Mouse (Mus musculus): ENCODE data around the gene Ppp2r1b. TPM values are rescaled to one million over a fixed set of nuclear protein-coding genes. Genes with fewer than 3 reads are reported as not detected.

The Ppp2r1b gene
- polyA plus RNA-seq, 1 experiment from 2014 or later: 85.2 TPM

DNA sequence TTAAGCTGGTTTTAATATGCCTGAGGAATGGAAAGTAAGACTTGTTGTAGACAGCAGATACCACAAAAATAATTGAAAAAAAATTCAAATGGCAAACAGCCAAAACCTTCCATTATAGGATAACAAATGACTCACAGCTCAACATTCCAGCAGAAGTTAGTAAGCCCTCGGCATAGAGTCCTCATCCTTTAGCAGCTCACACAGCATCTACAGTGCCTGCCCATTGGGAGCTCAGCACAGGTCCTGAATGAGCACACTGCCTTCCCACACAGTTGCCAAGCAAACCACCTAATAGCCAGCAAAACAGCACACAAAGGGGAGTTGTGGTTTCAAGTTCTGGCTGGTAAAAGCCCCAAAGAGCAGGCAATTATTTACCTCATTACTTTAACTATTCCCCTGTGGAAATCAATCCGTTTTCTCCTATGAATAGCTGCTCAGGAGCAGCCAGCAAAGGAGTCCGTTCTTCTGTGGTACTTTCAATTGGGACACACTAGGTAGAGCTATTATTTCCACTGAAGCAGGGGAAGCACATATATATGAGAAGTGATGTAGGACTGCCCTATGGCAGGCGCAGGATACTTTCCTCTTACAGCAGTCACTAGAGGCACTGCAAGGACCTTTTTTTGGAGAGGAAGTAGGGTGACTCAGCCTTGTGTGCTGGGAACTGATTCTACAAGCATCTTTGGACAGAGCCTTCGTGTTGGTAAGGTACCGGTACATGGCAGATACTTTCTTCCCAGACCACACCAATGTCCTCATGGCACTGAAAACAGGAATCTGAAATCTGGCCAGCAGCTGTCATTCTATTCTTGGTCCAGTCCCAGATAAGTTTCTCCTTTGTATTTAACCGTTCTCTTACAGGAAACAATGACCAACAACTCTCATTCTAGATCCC lies 55.2 kb downstream of the Ppp2r1b start:
- no peak for ATAC-seq (ENCODE audit: low FRiP score, low read depth)
- peaks cover 16% of the 10 kb centered on the region for H3K36me3 ChIP-seq
- H3K4me1 ChIP-seq: no peaks in the 10 kb centered on the region
- no peak overlapping the region for H3K27ac ChIP-seq
- H3K9me3 ChIP-seq: no peaks in the 10 kb centered on the region
- H3K27me3 ChIP-seq (replicated peaks): no peaks in the 10 kb centered on the region
- no peak overlapping the region for H3K9ac ChIP-seq
- H3K4me2 ChIP-seq (replicated peaks): no peak overlapping the region
- no peak overlapping the region for H3K4me3 ChIP-seq
- WGBS: 74% methylated on average over 7 of the region's 7 CpGs

DNA sequence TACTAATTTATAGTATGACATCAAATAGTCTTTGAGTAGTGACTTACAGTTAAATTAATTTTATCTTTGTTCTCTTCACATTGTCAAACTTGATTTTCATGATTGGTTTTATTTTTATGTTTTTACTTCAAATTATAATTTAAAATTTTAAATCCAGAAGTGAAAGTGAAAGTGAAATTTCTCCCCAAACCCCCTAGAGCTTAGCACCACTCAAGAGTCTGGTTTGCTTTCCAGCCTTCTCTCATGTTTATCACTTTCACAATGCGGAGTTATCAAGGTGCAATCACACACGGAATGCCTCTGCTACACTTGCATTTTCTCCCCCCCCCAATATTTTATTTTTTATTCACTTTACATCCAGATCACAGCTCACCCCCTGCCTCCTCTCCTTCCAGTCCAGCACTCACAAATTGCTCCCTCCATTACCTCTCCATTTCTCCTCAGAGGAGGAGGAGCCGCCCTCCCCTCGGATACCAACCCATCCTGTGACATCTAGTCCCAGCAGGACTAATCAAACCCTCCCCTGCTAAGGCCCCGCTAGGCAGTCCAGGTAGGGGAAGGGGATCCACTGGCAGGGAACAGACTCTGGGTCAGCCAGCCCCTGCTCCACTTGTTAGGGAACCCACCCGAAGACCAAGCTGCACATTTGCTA lies 59.2 kb downstream of the Ppp2r1b start:
- H3K9me3 ChIP-seq: no peaks in the 10 kb centered on the region
- no peaks in the 10 kb centered on the region for H3K36me3 ChIP-seq
- no peaks in the 10 kb centered on the region for H3K4me1 ChIP-seq
- no peak overlapping the region for H3K27ac ChIP-seq
- H3K9ac ChIP-seq: no peak overlapping the region
- 73% methylated on average over 6 of the region's 6 CpGs for WGBS
- H3K4me3 ChIP-seq: no peak overlapping the region
- H3K4me2 ChIP-seq (replicated peaks): no peak overlapping the region
- no peak for ATAC-seq (ENCODE audit: low FRiP score, low read depth)
- H3K27me3 ChIP-seq (replicated peaks): no peaks in the 10 kb centered on the region

DNA sequence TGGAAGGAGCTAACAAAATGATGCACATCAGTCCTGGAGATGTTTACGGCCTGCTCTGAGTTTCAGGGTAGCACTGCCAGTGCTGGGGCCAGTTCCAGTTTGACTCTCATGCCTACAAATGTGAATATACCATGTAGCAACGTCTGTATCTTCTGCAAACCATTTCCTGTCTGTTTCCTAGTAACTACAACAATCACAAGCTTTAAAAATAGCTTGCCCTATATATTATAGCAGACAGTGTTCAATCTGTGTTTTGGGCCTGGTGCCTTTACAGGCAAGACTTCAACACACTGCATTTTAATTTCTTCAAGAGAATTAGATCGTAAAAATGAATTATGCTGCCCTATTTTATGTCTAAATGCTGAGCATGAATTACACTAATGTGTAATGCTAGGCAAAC lies 60.2 kb downstream of the Ppp2r1b start:
- Histone ChIP-seq H3K4me3 (no peak overlapping the region), H3K4me1 (no peaks in the 10 kb centered on the region), H3K27me3 (replicated peaks) (no peaks in the 10 kb centered on the region), H3K27ac (no peak overlapping the region), H3K4me2 (replicated peaks) (no peak overlapping the region), H3K36me3 (no peaks in the 10 kb centered on the region), H3K9me3 (no peaks in the 10 kb centered on the region), H3K9ac (no peak overlapping the region)
- ATAC-seq (ENCODE audit: low FRiP score, low read depth): no peak
- 76% methylated on average over 3 of the region's 3 CpGs for whole genome bisulfite sequencing

DNA sequence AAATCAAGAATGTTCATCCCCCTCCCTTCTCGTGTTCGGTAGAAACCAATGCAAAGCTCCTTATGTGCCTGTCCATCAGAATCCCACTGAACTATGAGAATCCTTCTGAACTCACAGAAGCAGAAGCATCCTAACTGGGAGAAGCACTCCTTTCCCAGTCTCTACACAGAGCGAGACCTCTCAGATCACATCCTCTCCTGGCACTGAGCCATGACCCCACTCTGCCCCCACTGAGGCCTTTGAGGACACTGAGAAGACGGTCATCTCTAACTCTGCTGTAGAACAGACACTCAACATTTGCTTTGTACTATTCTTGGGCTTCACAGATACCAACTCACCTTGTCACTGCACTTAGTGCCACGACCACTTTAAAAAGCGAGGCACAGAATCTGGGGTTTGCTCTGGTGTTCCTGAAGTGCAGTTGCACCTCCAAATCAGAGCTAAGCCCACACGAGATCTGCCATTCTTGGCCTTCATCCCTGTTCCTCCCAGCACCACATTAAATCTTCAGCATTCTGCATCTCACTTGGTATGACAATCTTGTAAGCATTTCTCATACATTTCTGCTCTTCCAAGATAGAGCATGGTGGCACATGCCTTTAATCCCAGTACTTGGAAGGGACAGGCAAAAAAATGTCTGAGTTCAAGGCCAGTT lies 66.9 kb downstream of the Ppp2r1b start:
- ATAC-seq (ENCODE audit: low FRiP score, low read depth): no peak
- Histone ChIP-seq H3K4me3 (no peak overlapping the region), H3K9ac (no peak overlapping the region), H3K4me2 (replicated peaks) (no peak overlapping the region), H3K4me1 (no peaks in the 10 kb centered on the region), H3K27me3 (replicated peaks) (no peaks in the 10 kb centered on the region), H3K27ac (no peak overlapping the region), H3K9me3 (no peaks in the 10 kb centered on the region), H3K36me3 (no peaks in the 10 kb centered on the region)
- 91% methylated on average over 7 of the region's 7 CpGs for WGBS

DNA sequence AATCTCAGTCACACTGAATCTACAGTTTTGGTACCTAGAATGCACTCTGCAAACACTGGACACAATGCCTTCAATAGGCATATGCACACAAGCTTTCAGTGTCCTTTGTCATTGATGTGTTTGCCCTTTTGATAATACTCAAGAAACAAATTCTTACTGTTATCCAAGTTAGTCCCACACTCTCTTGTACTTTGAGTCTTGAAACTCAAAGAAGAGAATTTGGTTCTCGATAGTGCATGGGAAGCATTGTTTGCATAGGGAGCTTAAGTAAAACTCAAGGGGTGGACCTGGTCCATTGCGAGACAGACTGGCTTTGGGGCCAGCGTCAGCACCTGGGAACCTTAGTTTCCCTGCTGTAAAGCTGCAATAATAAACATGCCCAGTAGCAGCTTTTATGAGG lies 73.0 kb downstream of the Ppp2r1b start:
- ATAC-seq (ENCODE audit: low FRiP score, low read depth): no peak
- Histone ChIP-seq H3K27me3 (replicated peaks) (no peaks in the 10 kb centered on the region), H3K4me2 (replicated peaks) (no peak overlapping the region), H3K9me3 (no peaks in the 10 kb centered on the region), H3K4me1 (no peaks in the 10 kb centered on the region), H3K27ac (no peak overlapping the region), H3K9ac (no peak overlapping the region), H3K4me3 (no peak overlapping the region), H3K36me3 (no peaks in the 10 kb centered on the region)
- 64% methylated on average over 3 of the region's 3 CpGs for WGBS

DNA sequence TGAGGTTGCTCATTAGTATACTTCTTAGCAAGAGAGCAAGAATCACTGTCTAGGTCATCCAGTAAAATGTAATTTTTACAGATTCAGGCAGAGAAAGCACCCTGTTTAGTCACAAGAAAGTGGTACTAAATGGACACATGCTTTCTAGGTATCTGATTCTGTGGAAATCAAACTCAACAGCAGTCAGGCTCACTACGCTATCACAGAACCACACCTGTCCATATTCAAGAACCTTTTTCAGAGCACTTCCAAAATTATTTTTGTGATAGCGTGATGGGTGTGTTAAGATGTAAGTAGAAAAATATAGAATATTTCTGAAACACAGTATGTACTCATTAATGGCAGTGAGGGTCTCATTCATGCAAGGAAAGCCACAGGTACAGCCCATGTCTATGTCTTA lies 74.5 kb downstream of the Ppp2r1b start:
- Histone ChIP-seq H3K4me2 (replicated peaks) (no peak overlapping the region), H3K9ac (no peak overlapping the region), H3K27ac (no peak overlapping the region), H3K4me3 (no peak overlapping the region), H3K9me3 (no peaks in the 10 kb centered on the region), H3K27me3 (replicated peaks) (no peaks in the 10 kb centered on the region), H3K4me1 (no peaks in the 10 kb centered on the region), H3K36me3 (no peaks in the 10 kb centered on the region)
- no peak for ATAC-seq (ENCODE audit: low FRiP score, low read depth)
- 96% methylated on average over 2 of the region's 2 CpGs for whole genome bisulfite sequencing

DNA sequence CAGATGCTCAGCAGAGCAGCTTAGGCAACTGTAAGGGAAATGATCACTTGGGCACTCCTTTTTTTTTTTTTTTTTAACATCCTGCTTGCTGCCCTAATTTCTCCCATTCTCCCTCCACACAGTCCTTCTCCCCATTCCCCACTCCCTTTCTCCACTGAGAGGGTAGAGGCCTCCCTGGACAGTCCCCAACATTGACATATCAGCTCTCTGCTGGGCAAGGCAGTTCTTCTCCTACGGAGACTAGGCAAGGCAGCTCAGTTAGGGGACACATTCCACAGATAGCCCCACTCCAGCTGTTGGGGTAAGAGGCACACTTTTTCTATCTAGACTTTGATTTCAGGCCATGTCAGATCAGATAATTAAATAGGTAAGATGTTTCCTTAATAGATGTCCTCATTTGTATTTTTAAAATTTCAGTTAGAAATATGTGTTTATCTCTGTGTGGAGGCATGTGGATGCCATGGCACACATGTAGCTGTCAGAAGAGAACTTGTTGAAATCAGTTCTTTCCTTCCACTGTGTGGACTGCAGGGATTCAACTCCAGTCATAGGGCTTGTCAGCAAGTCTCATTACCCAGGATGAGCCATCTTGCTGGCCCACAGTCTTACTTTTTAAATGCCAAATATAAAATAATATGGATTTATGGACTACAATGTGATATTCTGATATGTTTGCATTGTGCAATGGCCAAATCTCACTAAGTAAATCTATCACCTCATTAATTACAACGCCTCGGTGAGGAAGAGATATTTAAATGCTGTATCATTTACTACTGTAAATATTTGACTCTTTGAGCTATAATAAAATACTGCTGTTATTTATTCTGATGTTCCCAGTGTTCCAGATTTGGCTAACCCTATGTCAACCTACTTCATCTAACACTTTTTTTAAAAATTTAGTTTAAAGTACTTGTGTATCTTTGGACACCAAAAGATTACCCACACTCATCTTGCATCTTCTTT lies 76.1 kb downstream of the Ppp2r1b start:
- H3K4me1 ChIP-seq: no peaks in the 10 kb centered on the region
- H3K4me3 ChIP-seq: no peak overlapping the region
- H3K27me3 ChIP-seq (replicated peaks): no peaks in the 10 kb centered on the region
- H3K9ac ChIP-seq: no peak overlapping the region
- H3K27ac ChIP-seq: no peak overlapping the region
- no peaks in the 10 kb centered on the region for H3K36me3 ChIP-seq
- H3K9me3 ChIP-seq: no peaks in the 10 kb centered on the region
- no peak overlapping the region for H3K4me2 ChIP-seq (replicated peaks)
- 89% methylated on average over 3 of the region's 3 CpGs for WGBS
- ATAC-seq (ENCODE audit: low FRiP score, low read depth): no peak

DNA sequence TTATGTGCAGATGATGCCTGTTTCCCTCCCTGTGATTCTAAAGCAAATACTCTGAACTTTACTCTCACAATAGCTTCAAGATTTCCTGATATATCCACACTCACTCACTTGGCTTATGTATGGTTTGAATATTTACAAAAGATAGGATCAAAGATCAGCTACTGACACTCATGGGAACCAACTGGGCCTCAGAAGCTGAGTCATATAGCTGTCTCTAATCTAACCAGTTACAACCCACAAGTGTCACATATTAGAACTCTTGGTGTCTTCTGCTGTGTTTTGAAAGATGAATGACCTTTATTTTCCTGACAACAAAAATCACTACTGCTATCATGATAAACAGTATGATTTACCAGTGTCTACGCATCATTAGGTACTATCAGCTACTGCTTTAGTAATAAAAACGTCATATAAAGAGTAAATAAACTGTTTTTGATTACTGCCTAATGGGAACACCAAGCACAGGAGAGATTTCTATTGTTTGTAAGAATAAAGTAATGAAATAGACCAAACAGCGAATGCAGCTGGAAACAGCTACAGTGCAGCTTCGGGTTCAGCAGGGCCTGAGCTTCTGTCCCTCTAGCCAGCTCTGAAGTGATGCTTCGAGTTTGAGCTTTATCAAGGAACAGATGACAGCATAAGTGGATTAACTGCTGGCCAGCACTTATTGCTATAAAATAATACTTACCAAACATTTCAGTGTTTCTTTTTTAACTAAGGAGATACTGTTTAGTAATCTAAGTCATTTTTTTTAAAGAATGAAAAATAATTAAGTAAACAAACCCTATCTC lies 77.5 kb downstream of the Ppp2r1b start:
- no peak for ATAC-seq (ENCODE audit: low FRiP score, low read depth)
- H3K9me3 ChIP-seq: no peaks in the 10 kb centered on the region
- no peaks in the 10 kb centered on the region for H3K36me3 ChIP-seq
- H3K4me3 ChIP-seq: no peak overlapping the region
- H3K27ac ChIP-seq: no peak overlapping the region
- no peaks in the 10 kb centered on the region for H3K27me3 ChIP-seq (replicated peaks)
- H3K4me2 ChIP-seq (replicated peaks): no peak overlapping the region
- WGBS: 76% methylated on average over 5 of the region's 5 CpGs
- H3K9ac ChIP-seq: no peak overlapping the region
- H3K4me1 ChIP-seq: no peaks in the 10 kb centered on the region

DNA sequence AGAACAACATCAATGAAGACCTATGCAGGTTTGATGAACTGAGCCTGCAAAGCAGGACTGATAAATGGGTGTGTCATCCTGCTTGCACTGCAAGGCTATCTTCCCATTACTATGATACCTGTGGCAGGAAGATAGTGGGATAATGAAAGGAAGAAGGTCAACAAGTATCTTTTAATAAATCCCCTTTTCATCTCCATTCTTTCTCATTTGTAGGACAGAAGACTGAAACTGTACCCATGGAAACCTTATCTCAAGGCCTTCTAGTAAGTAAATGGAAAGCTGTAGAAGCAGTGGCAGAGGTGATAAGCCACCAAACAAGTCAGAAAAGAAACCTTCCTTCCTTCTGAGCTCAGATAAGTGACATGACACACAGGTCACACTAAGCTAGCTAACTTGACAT lies 79.4 kb downstream of the Ppp2r1b start:
- H3K36me3 ChIP-seq: no peaks in the 10 kb centered on the region
- ATAC-seq (ENCODE audit: low FRiP score, low read depth): no peak
- no peak overlapping the region for H3K4me2 ChIP-seq (replicated peaks)
- no peaks in the 10 kb centered on the region for H3K4me1 ChIP-seq
- no peak overlapping the region for H3K9ac ChIP-seq
- no peaks in the 10 kb centered on the region for H3K27me3 ChIP-seq (replicated peaks)
- no peak overlapping the region for H3K27ac ChIP-seq
- H3K4me3 ChIP-seq: no peak overlapping the region
- no peaks in the 10 kb centered on the region for H3K9me3 ChIP-seq

DNA sequence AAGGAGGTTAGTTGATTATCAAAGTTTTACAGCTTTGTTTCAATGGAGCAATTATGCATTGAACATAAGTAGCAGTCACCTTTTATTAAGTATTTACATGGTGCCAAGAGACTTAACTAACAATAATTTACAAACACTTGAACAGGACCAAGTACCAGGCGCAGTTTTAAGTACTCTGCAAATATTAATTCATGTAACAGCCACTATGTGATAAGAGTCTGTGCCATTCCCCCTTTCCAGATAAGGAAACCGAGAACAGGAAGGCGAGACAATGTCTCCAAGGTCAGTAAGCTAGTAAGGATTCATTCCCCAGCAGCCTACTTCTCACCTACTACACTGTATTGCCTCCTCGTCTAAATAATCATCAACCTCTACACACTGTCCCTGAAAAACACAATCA lies 80.7 kb downstream of the Ppp2r1b start:
- no peak for ATAC-seq (ENCODE audit: low FRiP score, low read depth)
- Histone ChIP-seq H3K9ac (no peak overlapping the region), H3K4me3 (no peak overlapping the region), H3K9me3 (no peaks in the 10 kb centered on the region), H3K4me2 (replicated peaks) (no peak overlapping the region), H3K4me1 (no peaks in the 10 kb centered on the region), H3K27ac (no peak overlapping the region), H3K36me3 (no peaks in the 10 kb centered on the region), H3K27me3 (replicated peaks) (no peaks in the 10 kb centered on the region)
- 94% methylated on average over 4 of the region's 4 CpGs for WGBS

DNA sequence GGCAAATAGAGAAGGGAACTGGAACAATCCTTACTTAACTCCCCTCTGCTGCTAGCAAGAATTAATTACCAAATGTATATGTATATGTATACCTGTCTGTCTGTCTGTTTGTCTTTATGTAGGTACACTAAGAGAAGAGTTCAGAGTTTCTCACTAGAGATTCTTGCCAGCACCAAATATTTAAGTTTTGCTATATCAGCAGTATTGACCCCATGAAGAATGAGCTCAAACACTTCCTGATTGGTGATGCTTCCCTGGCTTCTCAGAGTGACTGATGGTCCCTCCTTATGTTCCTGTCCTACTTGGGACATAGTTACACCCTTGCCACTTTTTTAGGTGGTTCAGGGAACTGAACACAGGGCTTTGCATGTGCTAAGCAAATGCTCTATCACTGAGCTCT lies 84.9 kb downstream of the Ppp2r1b start:
- H3K27ac ChIP-seq: no peak overlapping the region
- no peak overlapping the region for H3K4me3 ChIP-seq
- no peaks in the 10 kb centered on the region for H3K9me3 ChIP-seq
- peaks cover 6% of the 10 kb centered on the region for H3K36me3 ChIP-seq
- H3K9ac ChIP-seq: no peak overlapping the region
- no peak overlapping the region for H3K4me2 ChIP-seq (replicated peaks)
- ATAC-seq (ENCODE audit: low FRiP score, low read depth): no peak
- no peaks in the 10 kb centered on the region for H3K27me3 ChIP-seq (replicated peaks)
- H3K4me1 ChIP-seq: no peaks in the 10 kb centered on the region

Measured in neural tube, embryonic 12.5 days (tissue).